Mouse (Mus musculus) myocyte (in vitro differentiated cells): ENCODE measurements around the gene Dpf2. TPM values are rescaled to one million over a fixed set of nuclear protein-coding genes. Genes with fewer than 3 reads are reported as not detected.

Experiments used
- H3K27me3 ChIP-seq: one replicate; pipeline ENCODE4 v1.6.1; 2011; ENCODE audit not compliant: control insufficient read depth, insufficient read depth, insufficient read length
- H3K36me3 ChIP-seq: one replicate; pipeline ENCODE4 v1.6.1; 2011; ENCODE audit not compliant: control insufficient read depth, insufficient read depth
- H3K4me2 ChIP-seq: one replicate; pipeline ENCODE4 v1.6.1; 2011; ENCODE audit warnings: low read depth, control low read depth
- H3K4me3 ChIP-seq: one replicate; pipeline ENCODE4 v1.5.1; 2011; ENCODE audit warnings: mild to moderate bottlenecking, control low read depth, moderate library complexity
- H3K79me2 ChIP-seq: one replicate; pipeline ENCODE4 v1.6.1; 2011; ENCODE audit not compliant: control insufficient read depth, insufficient read depth
- H3ac ChIP-seq: one replicate; pipeline ENCODE4 v1.6.1; 2011; ENCODE audit not compliant: control insufficient read depth, insufficient read length
- CEBPB ChIP-seq: IDR thresholded peaks from 2 replicates; pipeline ENCODE4 v1.6.1; 2011; ENCODE audit warnings: mild to moderate bottlenecking, moderate library complexity; ENCODE audit not compliant: poor library complexity, insufficient read depth, severe bottlenecking
- E2F4 ChIP-seq: IDR thresholded peaks from one replicate; pipeline ENCODE4 v1.6.1; 2011; ENCODE audit warnings: mild to moderate bottlenecking, control low read depth, moderate library complexity; ENCODE audit not compliant: insufficient read depth
- MAX ChIP-seq: IDR thresholded peaks from one replicate; pipeline ENCODE4 v1.6.1; 2011; ENCODE audit warnings: low read depth, mild to moderate bottlenecking, control low read depth
- MYOD1 ChIP-seq, 3 experiments: IDR thresholded peaks; one replicate each; pipeline ENCODE4 v1.6.1; 2011; ENCODE audit warnings: control low read depth in 2 of 3, low read depth in 2 of 3, mild to moderate bottlenecking in 2 of 3, moderate library complexity in 1 of 3; ENCODE audit not compliant: insufficient read length in 2 of 3, control insufficient read depth in 1 of 3
- MYOG ChIP-seq, 3 experiments: IDR thresholded peaks; one replicate each; pipeline ENCODE4 v1.6.1; 2011; ENCODE audit warnings: control low read depth in 2 of 3, low read depth in 2 of 3, mild to moderate bottlenecking in 2 of 3; ENCODE audit not compliant: insufficient read length in 2 of 3, control insufficient read depth in 1 of 3, insufficient read depth in 1 of 3
- POLR2A ChIP-seq: IDR thresholded peaks from one replicate; pipeline ENCODE4 v1.6.1; 2011; ENCODE audit warnings: low read depth, mild to moderate bottlenecking, control low read depth, moderate library complexity; ENCODE audit not compliant: insufficient read length
- POLR2AphosphoS2 ChIP-seq: IDR thresholded peaks from one replicate; pipeline ENCODE4 v1.6.1; 2011; ENCODE audit warnings: low read depth, control low read depth; ENCODE audit not compliant: insufficient read length
- REST ChIP-seq: IDR thresholded peaks from one replicate; pipeline ENCODE4 v1.6.1; 2011; ENCODE audit warnings: mild to moderate bottlenecking, control low read depth, moderate library complexity; ENCODE audit not compliant: insufficient read depth, insufficient read length
- SRF ChIP-seq: IDR thresholded peaks from one replicate; pipeline ENCODE4 v1.6.1; 2011; ENCODE audit warnings: low read depth; ENCODE audit not compliant: control insufficient read depth, insufficient read length
- TCF12 ChIP-seq: IDR thresholded peaks from one replicate; pipeline ENCODE4 v1.6.1; 2011; ENCODE audit warnings: mild to moderate bottlenecking, control low read depth; ENCODE audit not compliant: poor library complexity, insufficient read depth, severe bottlenecking
- TCF3 ChIP-seq: IDR thresholded peaks from one replicate; pipeline ENCODE4 v1.6.1; 2011; ENCODE audit warnings: low read depth, control low read depth; ENCODE audit not compliant: insufficient read length
- USF1 ChIP-seq: IDR thresholded peaks from one replicate; pipeline ENCODE4 v1.6.1; 2011; ENCODE audit warnings: low read depth, mild to moderate bottlenecking, control low read depth, moderate library complexity
- polyA plus RNA-seq: library from polyadenylated mRNA; unstranded; fragments of >200 nt; fragmentation: generic; extraction: Trizol; gene quantifications from one replicate; pipeline ENCODE4 v1.2.1, GENCODE M21; 2012; ENCODE audit warnings: missing spikeins

Dpf2 gene
- polyA plus RNA-seq, 1 experiment: 78.5 TPM

GRCm38 (mm10) chr19:5954031-5954710 is 41.4 kb upstream of the Dpf2 start:
- H3K4me2 ChIP-seq: peak overlapping the region; percentile 53
- no peak overlapping the region for H3ac ChIP-seq
- TF ChIP-seq REST (no peak), POLR2A (no peak), USF1 (no peak), CEBPB (no peak), TCF3 (no peak), SRF (no peak), MAX (no peak)
- no peak overlapping the region for H3K4me3 ChIP-seq
- no peaks in the 10 kb centered on the region for H3K79me2 ChIP-seq
- H3K27me3 ChIP-seq: no peaks in the 10 kb centered on the region
- peaks cover 9% of the 10 kb centered on the region for H3K36me3 ChIP-seq

GRCm38 (mm10) chr19:5953201-5953770 is 40.5 kb upstream of the Dpf2 start:
- peaks cover 7% of the 10 kb centered on the region for H3K36me3 ChIP-seq
- no peaks in the 10 kb centered on the region for H3K27me3 ChIP-seq
- peak overlapping the region; percentile 53 for H3K4me2 ChIP-seq
- H3K79me2 ChIP-seq: no peaks in the 10 kb centered on the region
- H3K4me3 ChIP-seq: no peak overlapping the region
- H3ac ChIP-seq: no peak overlapping the region
- no peak for TF ChIP-seq MYOD1 (IDR thresholded peaks at IDR 0.05; ENCODE audit: control insufficient read depth in 1 of 3, insufficient read length in 2 of 3, low read depth in 2 of 3)
- no peak for TF ChIP-seq MAX
- TF ChIP-seq USF1: no peak
- TF ChIP-seq TCF12: no peak
- no peak for TF ChIP-seq E2F4
- TF ChIP-seq REST: no peak

- Histone ChIP-seq H3K36me3 (peaks cover 3% of the 10 kb centered on the region), H3K4me3 (no peak overlapping the region), H3K79me2 (no peaks in the 10 kb centered on the region), H3K4me2 (no peak overlapping the region), H3ac (no peak overlapping the region), H3K27me3 (no peaks in the 10 kb centered on the region)
- TF ChIP-seq MYOG (IDR thresholded peaks at IDR 0.05; ENCODE audit: control insufficient read depth in 1 of 3, insufficient read depth in 1 of 3, insufficient read length in 2 of 3, low read depth in 2 of 3) (no peak), MAX (no peak)
Observed at GRCm38 (mm10) chr19:5952071-5952691, 39.4 kb upstream of the Dpf2 start.

GRCm38 (mm10) chr19:5951631-5952030 is 38.8 kb upstream of the Dpf2 start:
- peaks cover 3% of the 10 kb centered on the region for H3K36me3 ChIP-seq
- H3K79me2 ChIP-seq: no peaks in the 10 kb centered on the region
- no peak overlapping the region for H3ac ChIP-seq
- no peak overlapping the region for H3K4me2 ChIP-seq
- no peaks in the 10 kb centered on the region for H3K27me3 ChIP-seq
- no peak overlapping the region for H3K4me3 ChIP-seq
- no peak for TF ChIP-seq MAX
- no peak for TF ChIP-seq MYOG (IDR thresholded peaks at IDR 0.05; ENCODE audit: control insufficient read depth in 1 of 3, insufficient read depth in 1 of 3, insufficient read length in 2 of 3, low read depth in 2 of 3)
- no peak for TF ChIP-seq MYOD1 (IDR thresholded peaks at IDR 0.05; ENCODE audit: control insufficient read depth in 1 of 3, insufficient read length in 2 of 3, low read depth in 2 of 3)
- TF ChIP-seq CEBPB: no peak
- TF ChIP-seq POLR2A: no peak
- TF ChIP-seq REST: no peak

- H3K27me3 ChIP-seq: no peaks in the 10 kb centered on the region
- TF ChIP-seq SRF (no peak), REST (no peak), MYOG (IDR thresholded peaks at IDR 0.05; ENCODE audit: control insufficient read depth in 1 of 3, insufficient read depth in 1 of 3, insufficient read length in 2 of 3, low read depth in 2 of 3) (no peak), POLR2AphosphoS2 (no peak), MYOD1 (IDR thresholded peaks at IDR 0.05; ENCODE audit: control insufficient read depth in 1 of 3, insufficient read length in 2 of 3, low read depth in 2 of 3) (no peak)
- H3K36me3 ChIP-seq: peaks cover 3% of the 10 kb centered on the region
- no peak overlapping the region for H3K4me3 ChIP-seq
- no peak overlapping the region for H3ac ChIP-seq
- H3K79me2 ChIP-seq: no peaks in the 10 kb centered on the region
- no peak overlapping the region for H3K4me2 ChIP-seq
Observed at GRCm38 (mm10) chr19:5950218-5950617, 37.4 kb upstream of the Dpf2 start.
